Mouse (Mus musculus): ENCODE measurements around the gene Gramd1b.

Gramd1b gene

GRCm38 (mm10) chr9:40458559-40459303, 72.5 kb downstream of the Gramd1b start:
- DNase-seq (ENCODE audit: low read depth): no peak

GRCm38 (mm10) chr9:40457448-40457847, 73.7 kb downstream of the Gramd1b start:
- no peak for DNase-seq (ENCODE audit: low read depth)

- no peak for DNase-seq (ENCODE audit: low read depth)
Observed at GRCm38 (mm10) chr9:40456191-40456590, 75.0 kb downstream of the Gramd1b start.

DNA sequence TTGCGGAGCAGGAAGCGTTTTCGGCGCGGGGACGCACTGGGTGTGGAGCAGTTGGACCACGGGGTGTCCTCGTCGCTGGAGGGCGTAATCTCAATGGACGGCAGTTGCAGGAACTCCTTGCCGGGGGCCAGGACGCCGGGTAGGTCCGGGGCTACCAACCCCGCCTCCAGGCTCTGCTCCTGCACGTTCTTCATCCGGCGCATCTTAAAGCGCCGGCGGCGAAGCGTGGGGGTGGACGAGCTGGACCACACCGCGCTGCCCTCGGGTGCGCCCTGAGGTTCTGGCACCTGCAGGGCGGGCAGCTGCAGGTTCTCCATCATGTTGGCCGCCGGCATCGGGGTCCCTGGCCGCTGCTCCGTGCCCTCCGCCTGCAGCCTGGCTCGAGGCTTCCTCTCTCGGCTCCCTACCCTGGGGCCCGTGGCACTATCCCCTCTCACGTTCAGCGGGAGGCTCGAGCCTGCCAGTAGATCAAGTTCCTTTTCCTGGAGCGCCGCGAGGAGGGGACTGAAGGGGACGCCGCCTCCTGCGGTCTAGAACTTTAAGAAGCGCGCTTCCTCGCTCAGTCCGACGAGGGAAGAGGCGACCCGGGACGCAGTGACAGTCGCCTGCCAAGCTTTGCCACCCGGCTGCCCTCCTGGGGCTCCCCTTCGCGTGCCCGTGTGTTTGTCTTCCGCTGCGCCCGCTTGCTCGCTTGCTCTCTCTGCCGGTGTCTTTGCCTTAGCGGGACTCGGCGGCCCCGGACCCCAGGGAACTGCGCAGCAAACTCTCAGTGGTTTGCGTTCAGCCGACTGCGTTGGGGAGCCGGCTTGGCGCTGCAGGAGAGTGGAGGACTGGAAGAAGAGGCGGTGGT, 75.6 kb downstream of the Gramd1b start:
- DNase-seq (ENCODE audit: low read depth): peak; percentile 91

DNA sequence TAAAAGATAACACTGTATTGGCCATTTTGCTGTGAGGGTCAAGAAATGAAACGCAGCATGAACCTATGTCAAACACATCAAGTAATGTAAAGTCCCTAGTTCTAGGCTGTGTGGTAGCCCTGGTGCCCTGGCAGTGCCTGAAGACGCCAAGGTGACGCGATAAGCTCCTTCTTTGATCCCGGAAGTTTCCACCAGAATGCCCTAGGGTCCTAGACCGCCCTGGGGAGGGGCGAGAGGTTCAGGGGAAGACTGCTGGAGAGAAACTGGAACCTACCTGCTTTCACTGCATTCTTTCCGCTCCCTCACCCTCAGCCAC, 76.2 kb downstream of the Gramd1b start:
- no peak for DNase-seq (ENCODE audit: low read depth)

GRCm38 (mm10) chr9:40453889-40454288, 77.3 kb downstream of the Gramd1b start:
- DNase-seq (ENCODE audit: low read depth): peak; percentile 71

- DNase-seq (ENCODE audit: low read depth): peak; percentile 67
Observed at GRCm38 (mm10) chr9:40452208-40452607, 79.0 kb downstream of the Gramd1b start.

DNA sequence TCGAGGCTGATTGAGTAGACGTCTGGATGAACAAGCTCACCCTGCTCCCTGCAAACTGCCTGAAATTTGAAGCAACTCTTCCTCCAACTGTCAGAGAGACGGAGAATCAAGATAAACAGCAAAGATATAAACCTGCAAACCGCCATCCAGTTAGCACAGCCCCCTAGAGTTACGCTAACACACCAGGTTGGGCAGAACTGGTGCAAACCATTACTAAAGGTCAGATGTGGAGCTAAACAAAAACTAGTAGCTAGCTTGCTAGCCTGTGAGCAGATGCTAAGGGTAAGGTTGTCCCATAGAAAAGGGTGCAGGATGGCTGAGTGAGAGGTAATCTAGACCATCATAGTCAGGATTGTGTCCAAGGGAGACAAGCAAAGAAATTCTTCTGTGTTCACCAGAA, 80.4 kb downstream of the Gramd1b start:
- DNase-seq (ENCODE audit: low read depth): peak; percentile 59

DNA sequence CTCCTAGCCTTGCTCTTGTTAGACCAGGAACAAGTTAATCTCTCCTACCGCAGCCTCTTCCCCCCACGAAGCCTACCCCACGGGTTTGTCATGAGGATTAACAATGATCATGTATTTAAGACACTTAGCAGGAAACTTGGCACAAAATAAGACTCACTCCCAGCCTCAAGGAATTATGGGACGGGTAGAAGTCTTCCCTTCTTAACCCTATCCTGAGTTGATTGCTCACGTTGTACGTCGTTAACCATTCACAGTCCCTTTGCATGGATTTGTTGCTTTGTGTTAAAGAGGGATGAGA, 80.8 kb downstream of the Gramd1b start:
- DNase-seq (ENCODE audit: low read depth): no peak

GRCm38 (mm10) chr9:40449610-40450416, 81.4 kb downstream of the Gramd1b start:
- DNase-seq (ENCODE audit: low read depth): peak; percentile 87

DNA sequence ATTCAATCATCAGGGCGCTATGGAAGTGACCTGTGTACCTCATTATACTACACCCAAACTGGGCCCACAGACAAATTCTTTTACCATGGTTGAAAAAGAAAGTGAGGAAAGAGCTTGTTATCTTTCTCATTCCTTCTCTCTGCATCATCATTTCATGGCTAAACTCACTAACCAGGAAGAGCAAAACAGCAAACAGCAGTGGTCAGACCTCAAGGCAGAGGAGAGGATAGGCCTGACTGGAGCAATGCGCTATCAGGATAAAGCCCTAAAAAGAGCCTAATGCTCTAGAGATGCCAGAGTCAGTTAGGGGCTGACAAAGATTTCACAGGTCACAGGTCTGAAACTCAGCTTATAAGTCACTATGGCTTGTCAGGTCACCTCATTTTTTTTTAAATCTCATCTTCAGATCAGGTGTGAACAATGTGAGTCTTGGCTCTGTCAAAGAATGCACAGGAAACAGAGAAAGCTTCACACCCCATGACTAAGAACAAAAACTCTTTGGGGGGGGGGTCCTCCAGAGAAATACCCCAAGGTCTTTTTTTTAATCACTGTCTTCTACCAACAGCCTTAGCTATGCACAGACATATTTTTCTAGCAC, 82.4 kb downstream of the Gramd1b start:
- peak; percentile 76 for DNase-seq (ENCODE audit: low read depth)

- DNase-seq (ENCODE audit: low read depth): no peak
Observed at GRCm38 (mm10) chr9:40447265-40447664, 83.9 kb downstream of the Gramd1b start.

DNA sequence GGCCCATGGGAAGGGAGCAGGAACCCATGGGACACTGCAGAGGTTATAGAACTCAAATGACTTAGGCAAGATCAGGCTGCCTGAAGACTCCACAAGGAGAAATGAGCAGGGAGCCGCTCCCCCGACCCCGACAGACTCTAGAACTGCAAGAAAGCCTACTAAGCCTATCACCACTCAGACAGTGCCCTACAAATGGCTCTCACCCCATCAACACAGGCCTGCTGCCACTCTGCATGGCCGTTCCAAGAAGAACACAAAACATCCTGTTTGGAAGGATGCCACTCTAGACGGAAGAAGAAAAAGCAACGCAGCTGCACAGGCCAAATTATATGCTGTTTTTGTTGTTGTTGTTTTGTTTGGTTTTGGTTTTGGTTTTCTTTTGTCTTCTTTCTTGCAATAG, 86.2 kb downstream of the Gramd1b start:
- DNase-seq (ENCODE audit: low read depth): peak; percentile 57

DNA sequence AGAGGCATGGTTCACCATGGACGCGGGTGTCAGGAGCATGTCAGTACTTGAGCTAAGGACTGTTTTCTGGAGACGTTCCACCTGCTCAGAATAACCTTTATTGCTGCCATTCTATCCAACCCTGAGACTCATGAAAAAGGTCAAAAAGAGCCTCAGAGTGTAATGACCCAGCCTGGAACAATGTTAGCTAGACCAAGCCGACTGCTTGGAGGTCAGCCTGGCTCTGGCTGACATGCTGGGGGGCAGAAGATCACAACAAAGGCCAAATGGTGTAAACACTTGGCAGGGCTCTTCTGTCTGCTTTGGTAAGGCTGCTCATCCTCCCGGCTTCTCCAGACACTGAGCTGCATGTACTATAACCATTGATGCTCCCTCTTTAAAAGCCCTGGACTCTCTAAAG, 88.4 kb downstream of the Gramd1b start:
- DNase-seq (ENCODE audit: low read depth): no peak

GRCm38 (mm10) chr9:40439973-40440687, 91.1 kb downstream of the Gramd1b start:
- DNase-seq (ENCODE audit: low read depth): no peak

GRCm38 (mm10) chr9:40438731-40439526, 92.3 kb downstream of the Gramd1b start:
- no peak for DNase-seq (ENCODE audit: low read depth)

DNA sequence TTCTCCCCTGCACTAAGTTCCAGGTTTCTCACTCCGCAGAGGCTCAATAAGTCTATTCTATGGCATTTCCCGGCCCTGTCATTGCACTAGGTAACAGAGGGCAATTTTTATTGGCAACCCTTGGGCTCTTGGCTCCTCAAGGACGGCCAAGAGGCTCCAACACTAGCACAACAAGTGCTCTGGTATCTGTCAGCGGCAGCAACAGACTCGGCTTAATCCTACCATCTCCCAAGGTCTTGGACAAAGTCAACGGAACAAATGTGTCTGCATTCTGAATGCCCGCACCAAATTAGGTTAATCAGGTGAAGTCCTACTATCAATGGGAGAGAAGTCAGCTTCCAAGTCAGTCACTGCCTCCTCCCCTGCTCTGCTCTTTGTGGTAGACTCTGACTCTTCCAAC, 93.3 kb downstream of the Gramd1b start:
- DNase-seq (ENCODE audit: low read depth): no peak

DNA sequence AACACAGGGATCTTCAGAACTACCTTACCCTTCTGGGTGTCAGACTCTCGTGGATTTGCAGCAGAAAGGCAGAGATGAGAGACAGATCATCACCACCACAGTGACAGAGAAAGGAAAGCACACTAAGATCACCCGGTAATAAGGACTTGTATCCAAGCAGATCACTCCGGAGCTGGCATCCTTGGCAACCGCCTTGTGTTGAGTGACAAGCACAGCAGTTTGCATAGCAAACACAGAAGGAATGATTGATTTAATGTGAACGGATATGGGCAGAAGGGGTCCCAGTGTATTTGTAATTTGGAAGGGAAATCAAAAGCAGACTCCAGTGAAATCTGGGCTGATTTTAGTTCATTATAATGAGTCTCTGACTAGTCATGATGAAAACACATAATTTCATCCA, 97.9 kb downstream of the Gramd1b start:
- DNase-seq (ENCODE audit: low read depth): no peak

DNA sequence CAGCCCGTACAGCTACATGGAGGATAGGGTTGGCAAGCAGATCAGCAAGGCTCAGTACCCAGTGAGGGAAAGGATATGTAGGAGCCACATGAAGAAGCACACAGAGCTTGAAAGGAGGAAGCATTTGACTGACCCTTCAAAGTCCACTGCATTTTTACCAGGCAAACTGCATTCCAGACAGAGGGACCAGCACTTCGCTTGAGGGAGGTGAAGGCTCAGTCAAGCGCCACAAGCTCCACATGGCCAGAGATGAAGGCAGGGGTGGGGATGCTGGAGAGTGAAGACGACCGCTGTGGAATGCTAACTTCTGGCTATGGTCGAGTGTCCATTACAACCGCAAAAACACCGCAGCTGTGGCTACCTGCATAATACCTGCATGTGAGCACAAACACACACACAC, 100.2 kb downstream of the Gramd1b start:
- DNase-seq (ENCODE audit: low read depth): no peak

DNA sequence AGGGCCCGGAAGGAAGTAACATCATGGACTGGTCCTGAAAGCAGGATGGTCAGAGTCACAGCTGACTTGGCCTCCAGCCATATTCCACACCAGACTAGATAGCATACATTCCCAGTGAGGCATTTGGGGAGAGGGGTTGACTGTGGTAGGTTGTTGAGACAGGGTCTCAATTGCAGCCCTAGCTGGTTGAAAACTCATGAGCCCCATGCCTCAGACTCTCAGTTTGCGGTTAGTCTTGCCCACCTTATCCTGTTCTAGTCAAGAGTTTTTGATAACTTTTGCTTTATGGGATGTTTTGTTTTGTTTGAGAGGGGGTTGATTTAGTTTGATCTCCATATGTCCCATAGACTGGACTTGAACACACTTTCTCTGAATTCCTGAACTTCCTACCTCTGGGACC, 103.5 kb downstream of the Gramd1b start:
- DNase-seq (ENCODE audit: low read depth): no peak

Data from induced T-regulatory cell, adult 2 months (primary cell).